Mouse (Mus musculus): ENCODE measurements around the gene Cst9.

The Cst9 gene

GRCm38 (mm10) chr2:148834912-148835311 lies at the start of gene Cst9:
Gene Cst9 (plus strand): TSS chr2:148835147.
- DNase-seq (ENCODE audit: low spot score) = no peak

- DNase-seq (ENCODE audit: low spot score) = no peak
Observed at GRCm38 (mm10) chr2:148789142-148789541, 45.8 kb upstream of the Cst9 start, which contains the start of gene Cst12. Gene Cst12 (plus strand): TSS chr2:148789361.

- no peak for DNase-seq (ENCODE audit: low spot score)
Observed at GRCm38 (mm10) chr2:148798485-148798884, 36.5 kb upstream of the Cst9 start, which contains the start of gene Cst8. Gene Cst8 (plus strand): TSS chr2:148798785.

- DNase-seq (ENCODE audit: low spot score) = no peak
Observed at GRCm38 (mm10) chr2:148801491-148801921, 33.4 kb upstream of the Cst9 start.

DNA sequence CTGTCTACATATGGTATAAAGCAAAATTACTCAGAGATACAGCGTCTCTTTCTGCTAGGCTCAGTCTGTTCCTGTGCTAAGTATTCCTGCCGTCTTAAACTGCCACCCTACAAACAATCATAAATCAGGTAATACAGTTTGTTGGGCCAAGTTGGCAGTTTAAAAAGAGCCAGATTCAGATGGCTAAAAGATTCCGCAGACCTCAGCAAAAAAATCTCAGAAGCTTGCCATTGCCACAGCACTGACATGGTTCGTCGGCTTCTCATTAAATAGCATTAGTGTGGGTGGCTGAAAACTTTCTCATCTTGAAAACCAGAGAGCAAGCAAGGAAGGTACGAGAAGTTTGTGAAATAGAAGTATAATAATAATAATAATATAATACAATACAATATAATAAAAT lies 28.3 kb upstream of the Cst9 start:
- DNase-seq (ENCODE audit: low spot score) = no peak

- DNase-seq (ENCODE audit: low spot score) = no peak
Observed at GRCm38 (mm10) chr2:148819909-148820308, 15.0 kb upstream of the Cst9 start, which contains the start of gene Cst13. Gene Cst13 (plus strand): TSS chr2:148820081.

GRCm38 (mm10) chr2:148825986-148826385 lies 9.0 kb upstream of the Cst9 start:
- DNase-seq (ENCODE audit: low spot score) = no peak

- DNase-seq (ENCODE audit: low spot score) = no peak
Observed at GRCm38 (mm10) chr2:148838075-148838777, 3.3 kb downstream of the Cst9 start.

DNA sequence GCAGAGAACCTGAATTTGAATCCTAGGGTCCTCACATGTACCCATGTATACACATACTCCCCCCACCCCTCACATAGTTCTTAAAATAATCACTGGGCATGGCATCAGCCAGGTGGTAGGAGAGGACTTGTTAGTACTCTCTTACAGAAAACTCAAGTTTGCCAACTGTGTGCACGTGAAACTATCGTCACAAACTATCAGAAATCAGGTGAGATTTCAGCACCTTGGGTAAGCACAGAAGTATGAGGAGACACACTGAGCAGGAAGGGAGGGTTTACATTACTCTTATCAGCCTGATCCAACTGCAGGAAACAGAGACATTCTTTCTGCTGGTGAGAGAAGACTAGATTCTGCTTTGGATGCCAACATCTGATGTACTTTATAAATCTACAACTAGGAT lies 4.3 kb downstream of the Cst9 start:
- no peak for DNase-seq (ENCODE audit: low spot score)

- peak; percentile 80 for DNase-seq (ENCODE audit: low spot score)
Observed at GRCm38 (mm10) chr2:148851116-148851906, 16.4 kb downstream of the Cst9 start.

- no peak for DNase-seq (ENCODE audit: low spot score)
Observed at GRCm38 (mm10) chr2:148856630-148857400, 21.9 kb downstream of the Cst9 start.

- DNase-seq (ENCODE audit: low spot score) = no peak
Observed at GRCm38 (mm10) chr2:148857506-148857905, 22.6 kb downstream of the Cst9 start.

- DNase-seq (ENCODE audit: low spot score) = no peak
Observed at GRCm38 (mm10) chr2:148860993-148861392, 26.0 kb downstream of the Cst9 start.

GRCm38 (mm10) chr2:148861693-148862092 lies 26.7 kb downstream of the Cst9 start:
- no peak for DNase-seq (ENCODE audit: low spot score)

DNA sequence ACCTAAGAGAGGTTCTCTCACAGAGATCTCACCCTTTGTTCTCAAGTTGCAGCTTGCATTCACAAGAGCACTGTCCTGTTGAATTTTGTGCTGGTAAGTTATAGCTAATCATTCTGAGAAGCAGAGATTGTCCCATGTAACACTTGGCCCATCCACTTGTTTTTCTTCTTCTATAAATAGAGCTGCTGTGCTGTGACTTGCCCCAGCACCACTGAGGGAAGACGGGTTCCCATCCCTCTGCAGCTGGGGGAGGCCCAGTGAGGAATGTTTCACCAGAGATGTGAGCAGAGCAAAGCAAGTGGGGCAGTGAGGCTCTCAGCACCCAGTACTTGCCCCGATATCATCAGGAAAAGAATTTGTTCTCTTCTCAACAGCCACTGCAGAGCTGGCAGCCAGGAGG lies 30.0 kb downstream of the Cst9 start, which contains the start of gene 9230104L09Rik:
9230104L09Rik (minus strand) TSS at position 73 of the 400 bp plus-strand sequence.
- peak; percentile 40 for DNase-seq (ENCODE audit: low spot score)

GRCm38 (mm10) chr2:148868959-148869358 lies 34.0 kb downstream of the Cst9 start:
- no peak for DNase-seq (ENCODE audit: low spot score)

- DNase-seq (ENCODE audit: low spot score) = no peak
Observed at GRCm38 (mm10) chr2:148870526-148870925, 35.6 kb downstream of the Cst9 start.

DNA sequence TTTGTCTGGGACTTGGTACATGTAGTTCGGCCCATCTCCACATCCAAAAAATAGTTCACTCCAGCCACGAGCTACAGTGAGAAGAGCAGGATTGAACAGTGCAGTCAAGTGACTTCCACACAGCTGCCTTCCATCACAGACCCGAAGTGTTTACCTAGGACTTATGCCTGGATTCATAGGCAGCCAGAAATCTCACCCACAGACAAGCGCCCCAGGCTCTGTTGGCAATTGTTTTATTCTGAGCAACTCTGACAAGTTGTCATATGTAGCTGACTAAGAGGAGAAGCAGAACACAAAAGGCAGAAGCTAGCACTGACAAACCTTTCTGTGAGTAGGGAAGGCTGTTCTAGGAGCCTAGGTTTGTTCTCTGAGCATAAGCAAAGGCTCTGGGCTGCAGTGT lies 37.9 kb downstream of the Cst9 start:
- peak; percentile 36 for DNase-seq (ENCODE audit: low spot score)

GRCm38 (mm10) chr2:148874224-148874616 lies 39.3 kb downstream of the Cst9 start:
- no peak for DNase-seq (ENCODE audit: low spot score)

- peak; percentile 6 for DNase-seq (ENCODE audit: low spot score)
Observed at GRCm38 (mm10) chr2:148874617-148875334, 39.8 kb downstream of the Cst9 start.

DNA sequence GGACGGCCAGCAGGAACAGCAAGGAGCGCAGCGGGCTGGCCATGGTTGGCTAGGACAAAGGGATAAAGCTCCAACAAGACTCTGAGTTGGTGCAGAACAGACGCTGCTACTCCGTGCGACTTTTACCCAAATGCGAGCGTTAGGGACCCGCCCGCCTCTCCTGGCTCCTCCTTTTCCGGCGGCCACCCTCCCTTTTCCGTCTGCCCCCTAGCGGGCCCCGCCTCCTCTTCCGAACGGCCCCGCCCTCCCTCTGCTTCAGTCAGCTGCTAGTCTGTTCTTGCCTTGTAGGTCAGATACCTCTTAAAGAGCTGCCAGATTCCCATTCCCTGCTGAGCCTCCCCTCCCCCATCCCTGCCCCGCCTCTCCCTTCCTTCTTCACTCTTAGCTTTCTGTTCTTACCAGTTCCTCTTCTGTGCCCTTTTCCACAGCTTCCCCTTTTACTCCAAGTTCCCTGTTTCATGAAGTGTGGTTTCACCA lies 40.4 kb downstream of the Cst9 start, which contains the start of gene Cst3:
Cst3 (minus strand) TSS at position 358 of the 477 bp plus-strand sequence.
- peak; percentile 97 for DNase-seq (ENCODE audit: low spot score)

All from urinary bladder, postnatal 14 days (tissue).